Mouse (Mus musculus): ENCODE measurements around the gene Ppp1r16b.

GRCm38 (mm10) chr2:158771066-158771763, 106.0 kb downstream of the Ppp1r16b start:
- no peak for TF ChIP-seq EP300 (IDR thresholded peaks at IDR 0.05; ENCODE audit: insufficient read depth, low read depth, low read length)
- TF ChIP-seq POLR2A (IDR thresholded peaks at IDR 0.05; ENCODE audit: insufficient read depth, low read length) = no peak
- TF ChIP-seq CTCF (IDR thresholded peaks at IDR 0.05; ENCODE audit: low read depth, low read length) = no peak

Data from ES-Bruce4 (cell line).